Mouse (Mus musculus) thymus, adult 18-20 months (tissue): ENCODE results near the gene Krtap4-6.
"Not testable (repeated sequence)": the region's sequence is repeated elsewhere in the genome, so short reads cannot be mapped to it uniquely, and the experiment has no call there.

Source experiments
- DNase-seq, 2 experiments: peaks; one replicate each; pipeline ENCODE4 v3.0.0; 2022; ENCODE audit warnings: mixed read lengths in 2 of 2

Gene Krtap4-6

GRCm38 (mm10) chr11:99665860-99666259 lies at the start of gene Krtap4-6:
Gene Krtap4-6, minus strand, starts transcription at chr11:99665960.
- DNase-seq: no peak

- DNase-seq: no peak
Measured at GRCm38 (mm10) chr11:99690463-99690862, 24.7 kb upstream of the Krtap4-6 start, which contains the start of gene Gm14190. Gene Gm14190, minus strand, starts transcription at chr11:99690740.

- DNase-seq: not testable (repeated sequence)
Measured at GRCm38 (mm10) chr11:99685235-99685634, 19.5 kb upstream of the Krtap4-6 start.

- DNase-seq: no peak
Measured at GRCm38 (mm10) chr11:99683481-99683880, 17.7 kb upstream of the Krtap4-6 start.

GRCm38 (mm10) chr11:99662802-99663201 lies 3.0 kb downstream of the Krtap4-6 start:
- no peak for DNase-seq

- no peak for DNase-seq
Measured at GRCm38 (mm10) chr11:99659256-99659655, 6.5 kb downstream of the Krtap4-6 start.

- not testable (repeated sequence) for DNase-seq
Measured at GRCm38 (mm10) chr11:99658467-99659010, 7.2 kb downstream of the Krtap4-6 start, which contains the start of gene Gm11563. Gene Gm11563, minus strand, starts transcription at chr11:99658960.

- DNase-seq: no peak
Measured at GRCm38 (mm10) chr11:99657051-99657450, 8.7 kb downstream of the Krtap4-6 start.

- DNase-seq: no peak
Measured at GRCm38 (mm10) chr11:99650136-99650535, 15.6 kb downstream of the Krtap4-6 start, which contains the start of gene Gm11555. Gene Gm11555, minus strand, starts transcription at chr11:99650236.

GRCm38 (mm10) chr11:99646444-99646843 lies 19.3 kb downstream of the Krtap4-6 start:
- DNase-seq: no peak

GRCm38 (mm10) chr11:99644351-99644750 lies 21.4 kb downstream of the Krtap4-6 start:
- no peak for DNase-seq

GRCm38 (mm10) chr11:99643635-99644139 lies 22.1 kb downstream of the Krtap4-6 start, which contains the start of gene Krtap4-7:
Gene Krtap4-7, minus strand, starts transcription at chr11:99644089.
- DNase-seq: not testable (repeated sequence)

- no peak for DNase-seq
Measured at GRCm38 (mm10) chr11:99640926-99641325, 24.8 kb downstream of the Krtap4-6 start.

GRCm38 (mm10) chr11:99637086-99637485 lies 28.7 kb downstream of the Krtap4-6 start:
- DNase-seq: no peak

GRCm38 (mm10) chr11:99634653-99635134 lies 31.1 kb downstream of the Krtap4-6 start, which contains the start of gene Krtap4-2:
Gene Krtap4-2, minus strand, starts transcription at chr11:99635084.
- no peak for DNase-seq

GRCm38 (mm10) chr11:99633293-99633692 lies 32.5 kb downstream of the Krtap4-6 start:
- no peak for DNase-seq

- DNase-seq: no peak
Measured at GRCm38 (mm10) chr11:99630890-99631289, 34.9 kb downstream of the Krtap4-6 start.

GRCm38 (mm10) chr11:99628138-99628537 lies 37.6 kb downstream of the Krtap4-6 start, which contains the start of gene Krtap4-1:
Gene Krtap4-1, minus strand, starts transcription at chr11:99628238.
- DNase-seq: no peak

GRCm38 (mm10) chr11:99620335-99620734 lies 45.4 kb downstream of the Krtap4-6 start, which contains the start of gene Gm11562:
Gene Gm11562, minus strand, starts transcription at chr11:99620435.
- no peak for DNase-seq
